Mouse (Mus musculus) hindbrain, embryonic 10.5 days (tissue): ENCODE results near the gene Vmn1r60. TPM values are rescaled to one million over a fixed set of nuclear protein-coding genes. Genes with fewer than 3 reads are reported as not detected.
"Not testable (repeated sequence)": the region's sequence is repeated elsewhere in the genome, so short reads cannot be mapped to it uniquely, and the experiment has no call there.

Source experiments
- DNase-seq: peaks from one replicate; pipeline ENCODE4 v3.0.0-alpha.2; 2017; ENCODE audit warnings: low spot score
- H3K27ac ChIP-seq: fragments of 300-500 bp; sonication (generic); 2 replicates; pipeline ENCODE4 v1.5.1; 2016; ENCODE audit warnings: mild to moderate bottlenecking, moderate library complexity
- H3K27me3 ChIP-seq: fragments of 300-500 bp; sonication (generic); 2 replicates; pipeline ENCODE4 v1.6.1; 2016; ENCODE audit warnings: mild to moderate bottlenecking; ENCODE audit not compliant: poor library complexity, insufficient read depth, severe bottlenecking
- H3K36me3 ChIP-seq: fragments of 300-500 bp; sonication (generic); 2 replicates; pipeline ENCODE4 v1.6.1; 2016; ENCODE audit warnings: mild to moderate bottlenecking, moderate library complexity
- H3K4me1 ChIP-seq: fragments of 300-500 bp; sonication (generic); replicated peaks from 2 replicates; pipeline ENCODE4 v1.6.1; 2016; ENCODE audit warnings: mild to moderate bottlenecking
- H3K4me3 ChIP-seq: fragments of 300-500 bp; sonication (generic); 2 replicates; pipeline ENCODE4 v1.5.1; 2016; ENCODE audit warnings: mild to moderate bottlenecking, moderate library complexity
- H3K9me3 ChIP-seq: fragments of 300-500 bp; sonication (generic); 2 replicates; pipeline ENCODE4 v1.6.1; 2016; ENCODE audit warnings: mild to moderate bottlenecking, moderate library complexity
- WGBS: fragments of 180-500 bp; shearing (Covaris S2); methylation state at CpG from one replicate; pipeline ENCODE4 v1.1.7; 2016; 5-methylcytosine and 5-hydroxymethylcytosine counted together
- polyA plus RNA-seq: library from polyadenylated mRNA; unstranded; fragments of >200 nt; fragmentation: Nextera tagmentation; extraction: Ambion mirVana; gene quantifications from 2 replicates; pipeline ENCODE4 v1.2.1, GENCODE M21; 2016

Vmn1r60 gene
- polyA plus RNA-seq, result not detected in 2 replicates

- H3K27me3 ChIP-seq, H3K4me1 ChIP-seq, H3K27ac ChIP-seq, H3K36me3 ChIP-seq, H3K4me3 ChIP-seq, DNase-seq: not testable (repeated sequence)
- WGBS, result 86% methylated on average over 1 of the region's 1 CpGs
- peaks cover 12% of the 10 kb centered on the region; the same call in 1 of the 2 replicates for H3K9me3 ChIP-seq
Measured at GRCm38 (mm10) chr7:5547217-5547616, at the start of gene Vmn1r60. Gene Vmn1r60 (minus strand): TSS chr7:5547317.

- 58% methylated on average over 3 of the region's 3 CpGs for WGBS
- H3K4me1 ChIP-seq, H3K27ac ChIP-seq, H3K27me3 ChIP-seq, H3K36me3 ChIP-seq, H3K4me3 ChIP-seq, DNase-seq: not testable (repeated sequence)
- H3K9me3 ChIP-seq, result peaks cover 36% of the 10 kb centered on the region
Measured at GRCm38 (mm10) chr7:5540770-5541436, 6.2 kb downstream of the Vmn1r60 start.

GRCm38 (mm10) chr7:5493856-5494255 is 53.3 kb downstream of the Vmn1r60 start, which contains the start of gene Vmn2r28:
Gene Vmn2r28 (minus strand): TSS chr7:5493956.
- not testable (repeated sequence) for H3K27ac ChIP-seq, H3K27me3 ChIP-seq, DNase-seq

More at GRCm38 (mm10) chr7:5493856-5494255, 53.3 kb downstream of the Vmn1r60 start, which contains the start of gene Vmn2r28:
- not testable (repeated sequence) for H3K36me3 ChIP-seq, H3K4me1 ChIP-seq, H3K4me3 ChIP-seq, H3K9me3 ChIP-seq

Other genes starting within 250 kb of the Vmn1r60 start
- gene Gm5065, start 196.8 kb downstream of the Vmn1r60 start, polyA plus RNA-seq, result not detected in 2 replicates
- not detected in 2 replicates for gene Nlrp2, start 196.3 kb downstream of the Vmn1r60 start, polyA plus RNA-seq
- not detected in 2 replicates for gene Vmn1r58, start 133.9 kb downstream of the Vmn1r60 start, polyA plus RNA-seq
- gene Vmn1r59, start 90.5 kb downstream of the Vmn1r60 start, polyA plus RNA-seq, result not detected in 2 replicates
- gene Vmn2r28, start 53.4 kb downstream of the Vmn1r60 start, polyA plus RNA-seq, result not detected in 2 replicates
- not detected in 2 replicates for gene Vmn1r61, start 66.0 kb upstream of the Vmn1r60 start, polyA plus RNA-seq
- not detected in 2 replicates for gene Vmn1r62, start 126.3 kb upstream of the Vmn1r60 start, polyA plus RNA-seq